Mouse (Mus musculus) liver, postnatal 0 days (tissue): Measurements from ENCODE around the gene Rps26.

Source experiments
- CTCF ChIP-seq: sonication (generic); IDR thresholded peaks from 2 replicates; pipeline ENCODE4 v1.5.1; 2016; ENCODE audit warnings: antibody characterized with exemption, low read depth
- EP300 ChIP-seq: IDR thresholded peaks from 2 replicates; pipeline ENCODE4 v1.6.1; 2016; ENCODE audit warnings: antibody characterized with exemption, low read depth, mild to moderate bottlenecking

DNA sequence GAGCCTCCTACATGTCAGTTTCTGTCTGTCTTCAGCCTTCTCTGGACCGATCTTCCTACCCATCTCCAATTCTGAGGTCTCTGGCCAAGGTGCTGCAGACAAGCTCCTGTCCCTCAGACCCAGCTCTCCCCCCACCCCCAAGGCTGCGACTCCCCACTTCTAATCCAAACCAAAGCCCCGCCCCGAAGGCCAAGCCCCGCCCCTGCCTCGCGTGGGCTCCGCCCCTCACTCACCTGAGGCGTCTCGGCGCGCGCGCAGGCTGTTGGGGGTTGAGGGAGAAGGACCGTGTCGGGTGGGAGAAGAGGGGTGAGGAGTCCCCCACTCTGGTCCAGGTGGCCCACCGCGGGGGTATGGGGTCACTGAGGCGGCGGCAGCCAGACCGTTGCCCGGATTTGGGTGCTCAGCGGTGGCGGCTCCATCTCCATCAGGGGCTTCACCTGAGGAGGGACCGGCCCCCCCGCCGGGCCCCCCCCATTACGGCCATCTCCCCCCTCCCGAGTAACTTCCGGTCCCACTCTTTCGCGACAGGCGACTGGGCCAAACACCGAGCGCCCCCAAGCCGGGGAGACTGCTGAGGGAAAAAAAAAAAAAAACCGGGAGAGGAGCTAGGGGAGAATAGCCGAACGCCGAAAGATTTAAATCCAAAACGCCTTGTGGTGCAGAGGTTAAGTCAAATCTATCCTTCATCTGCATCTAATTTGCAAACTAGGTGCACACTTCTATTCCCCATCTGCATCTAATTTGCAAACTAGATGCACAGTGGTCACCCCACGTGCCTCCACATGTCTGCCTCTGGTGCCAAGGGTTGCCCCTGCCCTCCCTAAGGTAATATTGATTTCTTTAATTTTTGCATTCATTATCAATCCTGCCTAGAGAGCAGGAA is 42.5 kb upstream of the Rps26 start:
- no peak for TF ChIP-seq CTCF
- TF ChIP-seq EP300, result no peak
